Mouse (Mus musculus): Measurements from ENCODE around the gene Zfp968. TPM values are rescaled to one million over a fixed set of nuclear protein-coding genes. Genes with fewer than 3 reads are reported as not detected.
"Not testable (repeated sequence)": the region's sequence is repeated elsewhere in the genome, so short reads cannot be mapped to it uniquely, and the experiment has no call there.

The Zfp968 gene
- 1 to 10 TPM; 4.6 to 7.4 TPM for total RNA-seq (2021)
- long read RNA-seq, experiment 1, partial matches to known transcripts = 0 of 1 reads
- long read RNA-seq, experiment 1, other reads (novel, unspliced or antisense) = 1 of 1 reads
- long read RNA-seq, experiment 2, partial matches to known transcripts = 0 of 1 reads
- long read RNA-seq, experiment 2, other reads (novel, unspliced or antisense) = 0 of 1 reads

GRCm38 (mm10) chr2:175372136-175372535, at the start of gene Zfp968:
Zfp968 (plus strand) TSS chr2:175372436.
- DNase-seq (ENCODE audit: low spot score in 2 of 2) = not testable (repeated sequence)

- DNase-seq (ENCODE audit: low spot score in 2 of 2) = not testable (repeated sequence)
Observed at GRCm38 (mm10) chr2:175338097-175338496, 34.1 kb upstream of the Zfp968 start, which contains the start of gene Gm4631. Gm4631 (minus strand) TSS chr2:175338197.

Other genes starting within 250 kb of the Zfp968 start
- gene Gm14399, start 230.4 kb upstream of the Zfp968 start, total RNA-seq (2021) = 10 to 100 TPM; 18.7 to 20.4 TPM
- gene Gm14443, start 196.6 kb upstream of the Zfp968 start, total RNA-seq (2021) = 1 to 10 TPM; 3.7 to 3.8 TPM
- 100 to 1,000 TPM in 1 of 2 experiments, 10 to 100 TPM in 1; 98.1 to 110 TPM for gene Gm14391, start 165.5 kb upstream of the Zfp968 start, total RNA-seq (2021)
- gene Gm14440, start 97.3 kb upstream of the Zfp968 start, total RNA-seq (2021) = 1 to 10 TPM; 5.2 to 6.1 TPM
- gene Gm4631, start 34.2 kb upstream of the Zfp968 start, total RNA-seq (2021) = 10 to 100 TPM; 55.1 to 56.4 TPM
- gene Gm4724, start 63.4 kb downstream of the Zfp968 start, total RNA-seq (2021) = 10 to 100 TPM in 1 of 2 experiments, 1 to 10 TPM in 1; 9.8 to 14.0 TPM
- gene Zfp965, start 97.5 kb downstream of the Zfp968 start, total RNA-seq (2021) = 1 to 10 TPM; 3.9 to 6.8 TPM